Mouse (Mus musculus) ES-CJ7 (cell line): Measurements from ENCODE around the gene BC049762.

Experiments used
- DNase-seq: peaks from one replicate; pipeline ENCODE4 v3.0.0; 2011; ENCODE audit warnings: low read depth, low spot score

The BC049762 gene

DNA sequence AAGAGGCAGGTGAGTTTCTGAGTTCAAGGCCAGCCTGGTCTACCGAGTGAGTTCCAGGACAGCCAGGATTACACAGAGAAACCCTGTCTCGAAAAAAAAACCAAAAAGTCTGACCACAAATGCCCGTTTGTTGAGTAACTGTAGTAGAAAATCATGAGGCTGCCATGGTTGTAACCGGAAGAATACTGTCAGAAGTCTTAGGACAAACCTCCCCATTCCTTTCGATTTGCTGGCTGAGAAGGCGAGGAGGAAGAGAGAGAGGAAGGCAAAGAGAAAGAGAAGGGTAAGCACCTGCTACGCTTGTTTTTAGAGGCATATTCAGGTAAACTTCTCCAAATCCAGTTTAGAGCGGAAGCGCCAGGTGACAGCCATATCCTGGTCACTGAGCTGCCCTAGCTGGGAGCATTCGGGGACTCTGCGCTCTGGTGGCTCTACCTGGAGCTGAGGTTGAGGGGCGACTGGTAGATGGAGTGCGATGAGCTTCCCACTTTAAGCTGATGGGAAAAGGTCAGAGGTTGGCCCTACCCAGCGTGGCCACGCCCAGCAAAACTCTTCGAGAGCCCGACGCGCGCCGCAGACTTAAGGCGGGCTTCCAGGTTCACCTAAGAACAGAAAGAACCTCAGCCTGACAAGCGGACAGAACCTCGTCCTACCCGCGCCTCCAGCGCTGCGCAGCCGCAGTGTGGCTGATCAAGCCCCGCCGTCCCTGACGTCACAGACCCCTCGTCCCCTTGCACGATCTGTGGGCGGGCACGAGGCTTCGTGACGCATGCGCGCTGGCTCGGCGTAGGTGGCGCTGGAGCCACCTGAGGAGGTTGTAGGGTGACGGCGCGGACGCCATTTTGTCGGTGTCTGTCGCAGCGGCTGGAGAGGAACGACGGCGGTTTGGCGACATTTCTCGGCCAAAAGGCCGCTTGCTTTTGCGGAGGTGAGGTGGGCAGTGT is at the start of gene BC049762:
Gene BC049762, minus strand, starts transcription at position 705 of the 944 bp plus-strand sequence.
- peak; percentile 99 for DNase-seq

DNA sequence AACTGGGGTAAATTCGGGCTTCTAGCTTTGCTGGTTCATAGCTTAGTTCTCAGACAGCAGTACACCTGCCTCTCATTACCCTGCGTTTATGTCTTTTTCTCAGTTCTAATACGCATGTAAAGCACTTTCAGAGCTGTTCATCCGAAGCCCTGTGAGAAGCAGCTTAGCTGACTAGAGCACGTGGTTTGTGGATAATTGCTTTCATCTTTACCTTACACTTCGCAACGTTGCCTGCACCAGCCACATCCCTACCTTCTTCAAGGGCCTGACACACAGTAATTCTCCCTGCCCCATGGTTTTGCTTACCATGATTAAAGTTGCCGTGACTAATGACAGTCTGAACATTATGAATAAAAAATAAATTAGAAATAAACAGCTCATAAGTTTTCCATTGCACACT is 49.0 kb upstream of the BC049762 start:
- DNase-seq, result no peak

DNA sequence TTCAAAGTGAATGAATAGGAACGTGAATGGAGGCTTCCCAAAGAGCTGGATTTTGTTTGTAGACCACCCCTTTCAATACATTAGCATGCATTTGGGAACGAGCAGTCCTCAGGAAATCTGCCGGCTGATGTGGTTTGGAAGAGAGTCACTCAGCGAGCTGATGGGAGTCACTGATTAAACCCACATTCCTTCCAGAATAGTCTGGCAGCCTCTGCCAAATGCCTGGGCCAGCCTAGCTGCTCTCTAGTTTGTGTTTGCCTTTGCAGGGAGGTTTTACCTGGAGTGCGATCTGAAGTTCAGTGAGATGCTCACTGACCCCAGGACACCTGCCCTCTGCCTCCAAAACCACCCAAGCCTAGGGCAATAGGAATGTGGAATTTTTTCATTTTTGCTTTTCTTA is 45.5 kb upstream of the BC049762 start:
- no peak for DNase-seq

DNA sequence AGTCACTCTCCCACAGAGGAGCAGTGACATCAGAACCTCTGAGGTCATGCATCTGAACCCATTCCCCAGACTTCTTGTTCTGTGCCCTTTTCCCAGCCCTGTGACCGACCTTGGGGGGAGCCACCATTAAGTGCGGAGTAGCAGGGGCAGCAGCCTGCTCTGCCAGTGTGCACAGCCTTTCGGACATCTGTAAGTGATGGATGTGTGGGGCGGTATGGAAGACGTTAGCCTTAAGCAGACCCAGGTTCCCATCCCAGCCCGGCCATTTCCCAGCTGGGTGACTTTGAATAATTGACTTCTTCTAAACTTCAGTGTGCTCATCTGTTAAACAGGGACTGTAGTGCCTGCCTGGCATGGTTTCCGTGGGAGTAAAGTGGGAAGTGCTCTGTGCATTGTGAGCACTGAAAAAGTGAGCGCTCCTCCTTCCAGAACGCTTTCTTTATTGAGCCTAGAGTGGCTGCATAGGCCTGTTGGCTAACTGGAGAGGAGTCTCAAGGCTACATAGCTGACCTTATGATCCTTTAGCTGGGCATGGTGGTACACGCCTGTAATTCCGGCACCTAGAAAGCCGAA is 41.2 kb upstream of the BC049762 start:
- DNase-seq, result no peak

DNA sequence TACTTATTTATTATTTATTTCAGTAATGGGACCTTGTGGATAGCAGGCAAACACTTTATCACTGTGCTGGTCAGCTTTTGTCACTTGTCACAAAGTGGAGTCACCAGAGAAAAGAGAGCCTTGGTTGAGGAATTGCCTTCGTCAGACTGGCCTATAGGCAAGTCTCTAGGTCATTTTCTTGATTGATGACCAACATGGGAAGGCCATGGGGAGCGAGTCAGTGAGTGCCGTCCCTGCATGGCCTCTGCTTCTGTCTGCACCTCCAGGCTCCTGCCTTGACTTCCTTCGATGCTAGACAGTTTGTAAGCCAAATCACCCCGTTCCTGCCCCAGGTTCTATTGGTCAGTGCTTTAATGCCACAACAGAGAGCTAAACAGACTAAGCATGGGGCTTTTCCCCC is 39.5 kb upstream of the BC049762 start:
- DNase-seq, result no peak

DNA sequence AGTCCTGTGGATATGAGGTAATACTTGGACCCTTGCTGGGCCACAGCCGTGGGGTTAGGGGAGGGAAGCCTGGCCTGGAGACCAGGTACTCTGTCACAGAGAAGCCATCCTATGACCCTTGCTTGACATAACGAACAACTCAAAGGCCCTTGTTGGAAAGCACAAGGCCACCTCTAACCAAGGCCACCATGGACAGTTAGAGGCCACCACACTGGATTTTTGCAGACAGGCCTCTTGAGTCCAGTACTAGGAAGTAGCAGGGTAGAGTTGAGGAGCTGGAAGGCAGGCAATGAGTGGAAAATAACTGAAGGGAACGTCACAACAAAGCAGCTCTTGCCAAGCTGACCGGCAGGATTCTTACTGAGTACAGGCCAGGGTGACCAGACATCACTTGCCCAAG is 35.8 kb upstream of the BC049762 start:
- no peak for DNase-seq

DNA sequence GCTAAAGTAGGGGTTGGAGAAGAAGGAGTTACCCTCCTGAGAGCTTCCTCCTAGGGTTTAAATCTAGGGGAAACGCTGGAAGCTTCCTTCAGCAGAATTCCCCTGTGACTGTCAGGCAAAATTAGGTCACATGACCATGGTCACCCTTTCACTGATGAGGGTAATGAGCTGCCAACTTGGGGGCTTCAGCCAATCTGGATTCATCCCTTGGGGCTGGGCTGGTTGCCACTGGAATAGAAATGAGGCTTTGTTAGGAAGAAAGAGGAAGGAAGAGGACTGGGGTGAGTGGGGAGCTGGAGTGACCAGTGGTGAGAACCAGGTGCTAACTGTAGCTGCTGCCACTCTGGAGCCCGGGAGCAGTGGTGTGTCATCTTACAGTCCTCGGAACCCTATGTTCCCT is 32.9 kb upstream of the BC049762 start:
- DNase-seq, result no peak

DNA sequence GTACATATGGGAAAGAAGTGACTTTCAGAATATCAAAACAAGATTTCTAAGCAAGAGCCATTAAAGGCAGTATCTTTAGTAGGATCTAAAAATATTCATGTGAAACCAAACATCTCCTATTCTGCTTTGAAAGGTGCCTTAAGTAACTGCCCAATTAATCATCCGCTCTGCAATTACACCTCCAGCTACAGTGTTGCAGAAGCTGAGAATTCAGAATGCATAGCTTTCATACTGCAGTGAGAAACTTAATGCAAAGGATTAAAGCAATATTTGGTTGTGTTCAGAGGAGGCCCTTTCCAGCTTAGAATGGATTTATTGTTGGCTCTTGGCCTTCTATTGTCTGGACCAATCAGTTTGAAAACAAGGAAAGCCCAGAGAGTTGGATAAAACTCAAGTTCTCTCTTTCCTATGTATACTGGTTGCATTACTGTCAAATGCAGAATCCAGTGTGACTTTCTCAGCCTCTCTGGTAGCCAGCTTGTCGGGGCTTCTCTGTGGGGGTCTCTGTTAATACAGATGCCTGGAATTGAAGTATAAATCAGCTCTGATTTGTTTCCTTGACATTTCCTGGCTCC is 31.2 kb upstream of the BC049762 start:
- no peak for DNase-seq

DNA sequence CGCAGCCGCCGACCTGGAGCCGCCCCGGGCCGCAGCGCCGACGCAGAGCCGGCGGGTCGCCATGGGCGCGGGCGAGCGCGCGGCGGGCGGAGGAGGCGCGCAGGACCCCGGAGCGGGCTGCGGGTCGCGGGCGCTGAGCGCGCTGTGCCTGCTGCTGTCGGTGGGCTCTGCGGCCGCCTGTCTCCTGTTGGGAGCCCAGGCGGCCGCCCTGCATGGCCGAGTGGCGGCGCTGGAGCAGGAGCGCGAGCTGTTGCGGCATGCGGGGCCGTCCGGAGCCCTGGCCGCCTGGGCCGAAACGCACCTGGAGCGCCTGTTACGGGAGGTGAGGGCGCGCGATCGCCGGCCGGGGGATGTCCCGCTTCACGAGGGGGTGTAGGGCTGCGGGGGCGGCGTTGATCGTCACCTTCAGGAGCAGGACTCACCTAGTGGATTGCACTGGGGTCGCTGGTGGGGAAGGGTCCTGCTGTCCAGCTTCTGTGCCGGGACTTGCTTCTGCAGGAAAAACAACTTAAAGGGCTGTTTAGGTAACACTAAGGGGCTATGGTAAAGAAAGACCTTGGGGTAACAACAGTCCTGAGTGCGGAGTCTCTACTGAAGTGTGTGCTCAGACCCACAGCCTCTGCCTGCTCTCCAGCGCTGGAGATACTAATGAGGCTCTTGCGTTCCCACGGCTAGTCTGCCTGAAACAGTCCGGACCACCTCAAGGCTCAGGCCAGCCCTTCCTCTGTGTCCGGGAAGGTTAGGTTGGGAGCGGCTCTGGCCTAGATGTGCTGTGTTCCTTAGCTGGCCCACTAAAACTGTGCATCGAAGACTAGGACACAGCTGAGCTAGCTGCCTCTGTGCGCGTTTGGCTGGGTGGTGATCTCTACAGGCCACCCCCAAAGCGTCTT is 27.5 kb upstream of the BC049762 start:
- peak; percentile 23 for DNase-seq

DNA sequence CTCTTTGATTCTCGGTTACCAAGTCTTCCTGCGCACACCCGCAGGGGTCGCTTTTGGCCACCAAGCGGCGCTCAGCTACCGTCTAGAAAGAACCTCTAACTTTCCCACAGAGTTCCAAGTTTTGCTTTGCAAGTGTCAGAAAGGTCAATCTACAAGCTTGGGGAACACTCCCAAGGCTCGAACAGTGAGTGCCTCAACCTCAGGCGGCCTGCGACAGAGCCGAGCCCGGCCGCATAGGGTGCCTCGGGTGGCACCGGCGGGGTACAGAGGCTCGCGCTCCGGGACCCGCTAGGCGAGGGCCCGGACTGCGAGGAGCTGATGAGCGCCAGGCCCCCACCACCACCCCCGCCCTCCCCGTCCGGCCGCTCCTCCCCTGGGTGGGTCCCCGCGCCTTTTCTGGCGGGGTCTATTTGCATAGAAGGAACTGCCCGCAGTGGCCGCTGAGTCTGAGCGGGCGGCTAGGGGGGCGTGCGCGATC is 26.8 kb upstream of the BC049762 start, which contains the start of gene Col23a1:
Gene Col23a1, plus strand, starts transcription at position 357 of the 478 bp plus-strand sequence.
- DNase-seq, result peak; percentile 86

DNA sequence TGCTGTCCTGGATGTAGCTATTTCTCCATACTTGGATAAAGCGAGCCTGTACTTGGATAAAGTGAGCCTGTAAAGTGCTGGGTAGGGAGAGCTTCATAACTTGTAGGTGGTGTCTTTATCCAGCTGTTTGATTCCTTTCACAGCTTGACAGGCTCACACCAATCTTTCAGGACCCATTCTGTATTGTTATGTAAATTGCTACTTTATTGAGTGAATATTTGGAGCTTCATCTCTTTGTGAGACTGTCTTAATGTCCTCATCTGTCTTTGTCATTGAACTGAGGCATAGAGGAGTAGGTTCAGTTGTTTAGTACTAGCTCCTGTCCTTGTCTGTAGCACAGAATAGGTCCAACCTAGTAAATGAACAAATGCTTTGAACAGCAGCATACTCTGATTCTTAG is 11.6 kb upstream of the BC049762 start:
- peak; percentile 37 for DNase-seq

DNA sequence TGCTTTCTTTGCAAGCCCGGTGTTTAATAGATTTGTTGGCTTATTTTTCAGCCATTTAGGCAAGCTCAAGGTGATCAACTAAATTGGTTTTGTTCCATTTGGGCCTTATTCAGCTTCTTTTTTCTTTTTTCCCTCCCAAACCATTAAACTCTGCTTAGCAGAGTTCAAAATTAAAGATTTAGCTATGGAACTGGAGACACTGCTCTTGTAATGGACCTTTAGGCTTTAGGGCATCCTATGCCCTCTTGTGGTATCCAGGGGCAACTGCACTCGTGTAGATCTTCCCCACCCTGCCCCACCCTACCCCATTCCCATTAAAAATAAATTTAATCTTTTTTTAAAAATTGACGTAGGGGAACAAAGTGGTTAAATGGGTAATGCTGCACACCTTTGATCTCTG is 2.5 kb upstream of the BC049762 start:
- peak; percentile 40 for DNase-seq

DNA sequence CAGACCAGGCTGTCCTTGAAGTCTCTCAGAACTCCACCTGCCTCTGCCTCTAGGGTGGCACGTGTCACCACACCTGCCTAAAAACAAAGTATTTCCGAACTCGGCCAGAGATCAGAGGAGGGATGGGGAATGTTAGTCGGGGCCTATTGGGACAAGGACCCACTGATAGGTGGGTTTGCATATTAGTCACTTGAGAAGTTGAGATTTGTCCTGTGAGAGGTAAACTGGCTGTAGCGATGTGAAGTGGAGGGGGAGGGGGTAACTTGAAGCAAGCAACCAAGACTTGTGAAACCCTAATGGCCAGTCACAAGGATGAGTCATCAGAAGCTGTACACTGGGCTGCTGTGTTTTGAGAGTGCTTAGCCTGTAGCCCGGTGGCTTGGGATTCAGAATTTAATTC is 1.5 kb upstream of the BC049762 start:
- peak; percentile 59 for DNase-seq

DNA sequence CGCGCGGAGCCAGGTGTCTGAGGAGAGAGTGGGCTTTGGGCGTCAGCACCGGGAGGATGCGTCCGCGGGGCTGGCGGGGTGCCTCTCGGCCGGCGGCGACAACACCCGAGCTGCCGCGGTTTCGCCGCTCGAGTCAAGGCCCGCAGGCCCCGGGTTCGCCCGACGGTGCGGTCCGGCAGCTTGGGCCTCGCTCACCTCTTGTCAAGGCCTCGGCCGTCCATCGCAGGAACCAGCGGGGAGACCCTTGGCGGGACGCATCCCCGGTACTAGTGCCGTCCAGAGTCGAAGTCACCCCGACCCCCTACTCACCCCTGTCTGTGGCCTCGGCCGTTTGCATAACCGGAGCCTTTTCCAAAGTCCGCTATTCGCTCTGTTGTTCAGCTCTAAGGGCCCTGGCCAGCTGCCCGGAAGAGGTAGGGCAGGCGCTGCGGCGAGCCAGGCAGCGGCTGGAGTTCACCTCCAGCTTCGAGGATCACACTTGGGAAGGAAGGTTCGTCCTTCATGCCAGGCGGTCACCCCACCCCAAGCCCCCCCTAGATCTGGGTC is 513 bp upstream of the BC049762 start:
- peak; percentile 17 for DNase-seq

DNA sequence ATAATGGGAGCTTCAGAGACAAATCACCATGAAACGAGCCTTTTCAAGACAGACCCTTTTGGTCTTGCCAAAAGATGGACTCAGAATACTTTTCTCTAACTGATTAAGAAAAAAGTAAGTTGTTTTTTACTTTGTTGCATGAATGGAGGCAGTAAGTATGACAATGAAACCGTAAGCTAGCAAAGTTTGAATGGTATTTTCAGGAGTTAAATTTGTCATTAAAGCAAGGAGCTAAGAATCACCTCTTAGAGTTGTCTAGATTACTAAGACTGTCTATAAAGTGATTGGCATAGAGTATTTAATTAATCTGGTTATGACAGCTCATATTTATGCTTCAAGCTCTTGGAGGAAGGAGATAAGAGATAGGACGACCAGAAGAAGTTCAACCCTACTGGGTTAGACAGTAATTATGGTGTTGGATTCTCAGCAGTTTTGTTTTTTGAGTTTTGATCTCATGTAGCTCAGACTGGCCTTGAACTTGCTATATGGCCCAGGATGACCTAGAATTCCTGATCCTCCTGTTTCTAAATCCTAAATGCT is 1.1 kb downstream of the BC049762 start, which contains the start of gene Clk4:
Gene Clk4, plus strand, starts transcription at position 51 of the 540 bp plus-strand sequence.
- no peak for DNase-seq

DNA sequence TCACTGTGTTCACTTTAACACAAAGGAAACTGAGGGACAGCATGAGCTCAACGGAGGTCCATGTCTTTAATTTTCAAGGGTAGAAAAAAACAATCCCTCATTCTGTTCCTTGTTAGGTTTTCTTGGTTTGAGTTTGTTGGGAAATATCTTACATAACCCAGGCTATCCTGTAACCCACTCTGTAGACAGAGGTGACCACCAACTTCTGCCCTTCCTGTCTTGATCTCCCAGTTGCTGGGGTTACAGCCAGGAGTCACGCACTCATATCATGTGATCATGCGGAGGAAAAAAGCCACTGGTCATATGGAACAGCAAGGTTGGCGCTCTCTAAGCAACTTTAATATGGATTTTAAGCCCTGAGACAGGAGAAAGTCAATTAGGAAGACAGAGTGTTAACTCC is 5.8 kb downstream of the BC049762 start:
- no peak for DNase-seq

DNA sequence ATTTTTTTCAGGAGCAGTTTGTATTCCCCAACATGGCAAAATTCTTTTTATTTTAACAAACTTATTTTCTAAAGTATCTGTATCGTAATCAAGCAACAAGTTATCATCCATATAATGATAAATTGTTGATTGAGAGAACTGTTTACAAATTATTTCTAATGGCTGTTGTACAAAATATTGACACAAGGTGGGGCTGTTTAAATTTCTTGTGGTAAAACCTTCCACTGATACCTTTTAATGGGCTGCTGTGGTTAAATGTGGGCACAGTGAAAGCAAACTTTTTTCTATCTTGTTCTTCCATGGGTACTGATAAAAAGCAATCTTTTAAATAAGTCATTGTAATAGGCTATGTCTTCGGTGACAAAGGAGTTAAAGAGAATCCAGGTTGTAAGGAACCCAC is 19.9 kb downstream of the BC049762 start:
- no peak for DNase-seq

DNA sequence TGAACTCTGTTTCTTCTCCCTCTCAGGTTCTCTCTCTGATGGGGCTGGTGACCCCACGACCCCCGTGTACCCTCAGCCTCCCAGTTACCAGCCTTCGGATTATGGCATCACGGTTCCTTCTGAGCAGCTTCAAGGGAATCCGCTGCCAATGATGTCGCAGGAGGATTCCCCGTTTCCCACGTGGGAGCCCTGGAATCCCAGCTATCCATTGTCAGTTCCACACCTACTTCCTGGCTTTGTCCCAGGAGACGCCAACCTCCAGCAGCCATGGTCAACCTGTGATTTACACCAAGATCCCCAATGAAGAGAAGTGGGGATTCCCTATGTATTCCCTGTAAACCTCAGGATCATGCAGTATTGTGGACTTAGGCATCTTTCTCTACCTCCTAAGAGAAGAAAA is 28.2 kb downstream of the BC049762 start:
- no peak for DNase-seq

DNA sequence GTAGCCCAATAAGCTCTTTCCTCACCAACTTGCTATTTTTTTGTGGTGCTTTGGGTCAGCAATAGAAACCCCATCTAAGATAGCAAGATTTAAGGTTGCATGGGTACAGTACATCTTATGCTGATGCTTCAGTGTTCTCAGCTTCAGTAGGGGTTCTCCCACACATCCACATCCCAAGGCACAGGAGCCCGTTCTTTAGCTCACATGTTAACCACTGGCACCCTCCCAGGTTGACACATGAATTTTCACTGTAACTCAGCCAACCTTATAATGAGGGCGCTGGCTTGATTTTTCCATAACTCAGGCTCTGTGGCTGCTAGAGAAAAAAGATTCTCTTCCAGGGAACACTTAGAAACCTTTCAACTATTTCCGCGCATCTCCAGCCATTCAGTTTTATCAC is 35.7 kb downstream of the BC049762 start:
- DNase-seq, result no peak

DNA sequence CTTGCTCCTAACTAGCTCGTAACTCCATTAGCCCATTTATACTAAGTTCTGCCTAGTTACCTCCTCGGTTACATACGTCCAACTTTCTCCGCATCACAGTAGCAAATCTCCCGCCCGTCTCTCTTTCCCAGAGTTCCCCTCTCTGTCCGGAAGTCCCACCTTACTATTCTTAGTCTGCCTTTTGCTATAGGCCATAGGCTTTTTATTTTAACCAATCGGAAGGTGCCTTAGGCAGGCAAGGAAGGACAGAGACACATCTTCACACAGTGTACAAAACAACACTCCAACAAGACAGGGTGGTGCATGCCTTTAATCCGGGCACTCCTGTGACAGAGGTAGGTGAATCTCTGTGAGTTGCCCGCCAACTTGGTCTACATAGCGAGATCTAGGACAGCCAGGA is 42.5 kb downstream of the BC049762 start, which contains the start of gene Gm12569:
Gene Gm12569, plus strand, starts transcription at position 166 of the 400 bp plus-strand sequence.
- DNase-seq, result peak; percentile 83
